ENCODE assay signal across 29 mouse cellular contexts in genomic region chr11:68957971-68958370, GRCm38 (mm10). TPM values are rescaled to one million over a fixed set of nuclear protein-coding genes. Genes with fewer than 3 reads are reported as not detected.
DNase-seq lines count a peak whose midpoint lies in the region; ATAC-seq lines count a peak whose summit lies in the region.
"Had no signal": no experiment of that assay in that cellular context is flagged by ENCODE, and none has a peak within 500 bp of the region (broad histone marks: within the 10 kb centered on the region; RNA-seq: fewer than 3 reads in every experiment).

No protein-coding gene starts in this region.

- WGBS in heart, embryonic 10.5 days, result 78% methylated on average over 1 of the region's 1 CpGs
- 90% methylated on average over 1 of the region's 1 CpGs for WGBS in heart, embryonic 16.5 days
- WGBS in lung, embryonic 15.5 days, result 87% methylated on average over 1 of the region's 1 CpGs

- 0 out of 2 replicates have a peak overlapping the region, but pooled peaks have one; percentile 78 for H3K27ac ChIP-seq in heart, embryonic 10.5 days
- no peak overlapping the region; the same call in 1 of the 2 replicates for H3K27ac ChIP-seq in heart, embryonic 16.5 days (ENCODE audit: low read length)
- no peak overlapping the region for H3K27ac ChIP-seq in lung, embryonic 15.5 days
- peak overlapping the region; percentile 98 for H3K27ac ChIP-seq in brown adipose tissue, adult 24 weeks (replicated peaks; ENCODE audit: low read depth, low read length)
- H3K27ac ChIP-seq: embryonic facial prominence, embryonic 15.5 days; forebrain, embryonic 12.5 days; limb, embryonic 15.5 days; liver, embryonic 13.5 days; stomach, embryonic 15.5 days had no signal

- H3K4me3 ChIP-seq in heart, embryonic 10.5 days, result no peak overlapping the region
- peak overlapping the region; percentile 46 for H3K4me3 ChIP-seq in heart, embryonic 16.5 days (ENCODE audit: low read length)
- H3K4me3 ChIP-seq in lung, embryonic 15.5 days, result peak overlapping the region; percentile 41; the same call in 1 of the 2 replicates
- peak overlapping the region; percentile 92 for H3K4me3 ChIP-seq in brown adipose tissue, adult 24 weeks (ENCODE audit: insufficient read depth, low read depth, low read length)
- H3K4me3 ChIP-seq: embryonic facial prominence, embryonic 15.5 days; forebrain, embryonic 12.5 days; liver, embryonic 13.5 days had no signal

- H3K9ac ChIP-seq in heart, embryonic 16.5 days (ENCODE audit: low read length), result no peak overlapping the region
- no peak overlapping the region for H3K9ac ChIP-seq in lung, embryonic 15.5 days
- H3K9ac ChIP-seq: embryonic facial prominence, embryonic 15.5 days; forebrain, embryonic 12.5 days; forebrain, postnatal 0 days; limb, embryonic 15.5 days; liver, embryonic 13.5 days; stomach, embryonic 15.5 days had no signal

- peaks cover 3% of the 10 kb centered on the region; the same call in 1 of the 2 replicates for H3K36me3 ChIP-seq in heart, embryonic 10.5 days
- H3K36me3 ChIP-seq in heart, embryonic 16.5 days (ENCODE audit: control insufficient read depth, insufficient read depth), result no peaks in the 10 kb centered on the region
- no peaks in the 10 kb centered on the region for H3K36me3 ChIP-seq in lung, embryonic 15.5 days
- H3K36me3 ChIP-seq: embryonic facial prominence, embryonic 10.5 days; embryonic facial prominence, embryonic 15.5 days; forebrain, embryonic 12.5 days; limb, embryonic 10.5 days; limb, embryonic 15.5 days; liver, embryonic 13.5 days; stomach, embryonic 15.5 days had no signal

- intact Hi-C loops in heart, postnatal 14 days (cut with DNase I), result no loop called here
- intact Hi-C loops in heart, postnatal 10 days (cut with DNase I), result no loop called here

- H3K27me3 ChIP-seq in heart, embryonic 10.5 days (ENCODE audit: insufficient read depth, poor library complexity, severe bottlenecking), result peaks cover 50% of the 10 kb centered on the region
- peaks cover 11% of the 10 kb centered on the region for H3K27me3 ChIP-seq in heart, embryonic 16.5 days (ENCODE audit: control insufficient read depth, insufficient read depth, low read length)
- peaks cover 40% of the 10 kb centered on the region for H3K27me3 ChIP-seq in lung, embryonic 15.5 days

- peaks cover 38% of the 10 kb centered on the region for H3K4me1 ChIP-seq in heart, embryonic 10.5 days
- H3K4me1 ChIP-seq in heart, embryonic 16.5 days (ENCODE audit: control insufficient read depth, insufficient read depth, low read length), result peaks cover 4% of the 10 kb centered on the region; the same call in 1 of the 2 replicates
- peaks cover 15% of the 10 kb centered on the region; the same call in 1 of the 2 replicates for H3K4me1 ChIP-seq in lung, embryonic 15.5 days
- peaks cover 3% of the 10 kb centered on the region; the same call in 1 of the 2 replicates for H3K4me1 ChIP-seq in brown adipose tissue, adult 24 weeks (ENCODE audit: control insufficient read depth, insufficient read depth, insufficient read length, low read length)

- H3K4me2 ChIP-seq in heart, embryonic 16.5 days (ENCODE audit: low read depth, low read length), result peak overlapping the region; percentile 41
- H3K4me2 ChIP-seq in lung, embryonic 15.5 days, result peak overlapping the region; percentile 39; the same call in 1 of the 2 replicates
- H3K4me2 ChIP-seq: embryonic facial prominence, embryonic 15.5 days; forebrain, embryonic 12.5 days; limb, embryonic 15.5 days; liver, embryonic 13.5 days; midbrain, embryonic 11.5 days; stomach, embryonic 15.5 days had no signal

- no peak for DNase-seq in heart, embryonic 10.5 days (ENCODE audit: low spot score)
- DNase-seq in heart, postnatal 14 days, result no peak
- no peak for DNase-seq in heart, postnatal 10 days
- no peak for DNase-seq in lung, postnatal 36 days
- DNase-seq: adrenal gland, postnatal 25 days; cerebellum, adult 8-10 months; cerebellum, postnatal 25 days; forebrain, postnatal 0 days; gastrocnemius, postnatal 14 days; kidney, postnatal 14 days; layer of hippocampus, adult 9-11 months; liver, embryonic 13.5 days; right cerebral cortex, postnatal 25 days had no signal

- no peaks in the 10 kb centered on the region for H3K9me3 ChIP-seq in heart, embryonic 10.5 days
- H3K9me3 ChIP-seq in heart, embryonic 16.5 days (replicated peaks; ENCODE audit: control insufficient read depth, low read length), result no peaks in the 10 kb centered on the region
- H3K9me3 ChIP-seq in lung, embryonic 15.5 days, result no peaks in the 10 kb centered on the region
- H3K9me3 ChIP-seq: embryonic facial prominence, embryonic 10.5 days; embryonic facial prominence, embryonic 15.5 days; forebrain, embryonic 12.5 days; limb, embryonic 10.5 days; limb, embryonic 15.5 days; liver, embryonic 13.5 days; stomach, embryonic 15.5 days had no signal

- no peak for ATAC-seq in heart, embryonic 16.5 days (replicated peaks; ENCODE audit: extremely low read depth, insufficient read depth, low FRiP score)
- ATAC-seq in lung, embryonic 15.5 days (ENCODE audit: borderline replicate concordance, extremely low read depth, low FRiP score, low TSS enrichment), result no peak
- ATAC-seq: forebrain, postnatal 0 days; hindbrain, embryonic 16.5 days; midbrain, embryonic 16.5 days had no signal

RNA-seq across cellular contexts. Expression of gene Arhgef15, which starts 0.7 kb away (rescaled TPM):
- 10.5 and 13.4 TPM in 2 replicates for polyA plus RNA-seq in heart, embryonic 10.5 days (2016; fragmentation: Nextera tagmentation; extraction: Ambion mirVana)
- total RNA-seq in heart, postnatal 14 days (2021), result 10 to 100 TPM; 37.9 to 46.1 TPM
- 13.1 and 15.4 TPM in 2 replicates for polyA plus RNA-seq in heart, embryonic 16.5 days (2015; fragmentation: Nextera tagmentation; extraction: Ambion mirVana)
- total RNA-seq in heart, postnatal 10 days (2021), result 10 to 100 TPM; 43.2 to 49.6 TPM
- polyA plus RNA-seq in lung, embryonic 15.5 days (2015; fragmentation: Nextera tagmentation; extraction: Ambion mirVana), result 21.2 and 24.4 TPM in 2 replicates
- polyA plus RNA-seq in brown adipose tissue, adult 24 weeks (2012; ENCODE audit: insufficient read depth, insufficient read length, missing spikeins), result 7.1 and 19.0 TPM in 2 replicates
- total RNA-seq: neutrophil, adult 5-6 weeks had no signal

RNA-seq across cellular contexts. Expression of gene Slc25a35, which starts 10.0 kb away (rescaled TPM):
- 1.2 and 1.5 TPM in 2 replicates for polyA plus RNA-seq in heart, embryonic 10.5 days (2016; fragmentation: Nextera tagmentation; extraction: Ambion mirVana)
- total RNA-seq in heart, postnatal 14 days (2021), result 1 to 10 TPM; 4.5 to 5.5 TPM
- 1.7 and 2.2 TPM in 2 replicates for polyA plus RNA-seq in heart, embryonic 16.5 days (2015; fragmentation: Nextera tagmentation; extraction: Ambion mirVana)
- total RNA-seq in heart, postnatal 10 days (2021), result 1 to 10 TPM; 3.4 to 4.3 TPM
- polyA plus RNA-seq in lung, embryonic 15.5 days (2015; fragmentation: Nextera tagmentation; extraction: Ambion mirVana), result 2.8 and 3.1 TPM in 2 replicates
- 170 and 220 TPM in 2 replicates for polyA plus RNA-seq in brown adipose tissue, adult 24 weeks (2012; ENCODE audit: insufficient read depth, insufficient read length, missing spikeins)

RNA-seq across cellular contexts. Expression of gene Rangrf, which starts 17.0 kb away (rescaled TPM):
- 79.6 and 82.1 TPM in 2 replicates for polyA plus RNA-seq in heart, embryonic 10.5 days (2016; fragmentation: Nextera tagmentation; extraction: Ambion mirVana)
- total RNA-seq in heart, postnatal 14 days (2021), result 10 to 100 TPM; 51.9 to 61.2 TPM
- polyA plus RNA-seq in heart, embryonic 16.5 days (2015; fragmentation: Nextera tagmentation; extraction: Ambion mirVana), result 79.2 and 84.3 TPM in 2 replicates
- 10 to 100 TPM; 40.1 to 46.8 TPM for total RNA-seq in heart, postnatal 10 days (2021)
- polyA plus RNA-seq in lung, embryonic 15.5 days (2015; fragmentation: Nextera tagmentation; extraction: Ambion mirVana), result 46.2 and 46.6 TPM in 2 replicates
- polyA plus RNA-seq in brown adipose tissue, adult 24 weeks (2012; ENCODE audit: insufficient read depth, insufficient read length, missing spikeins), result 9.0 and 12.7 TPM in 2 replicates

RNA-seq across cellular contexts. Expression of gene Odf4, which starts 31.1 kb away (rescaled TPM):
- polyA plus RNA-seq in heart, embryonic 10.5 days (2016; fragmentation: Nextera tagmentation; extraction: Ambion mirVana), result not detected in 2 replicates
- total RNA-seq in heart, postnatal 14 days (2021), result not detected
- not detected in 2 replicates for polyA plus RNA-seq in heart, embryonic 16.5 days (2015; fragmentation: Nextera tagmentation; extraction: Ambion mirVana)
- not detected for total RNA-seq in heart, postnatal 10 days (2021)
- polyA plus RNA-seq in lung, embryonic 15.5 days (2015; fragmentation: Nextera tagmentation; extraction: Ambion mirVana), result not detected in 2 replicates
- polyA plus RNA-seq in brown adipose tissue, adult 24 weeks (2012; ENCODE audit: insufficient read depth, insufficient read length, missing spikeins), result not detected in 2 replicates
- total RNA-seq: gastrocnemius, postnatal 14 days; granulocyte monocyte progenitor cell, adult 5-6 weeks; megakaryocyte progenitor cell, adult 5-6 weeks; neutrophil, adult 5-6 weeks had no signal
- polyA plus RNA-seq: embryonic facial prominence, embryonic 10.5 days; embryonic facial prominence, embryonic 15.5 days; limb, embryonic 10.5 days; limb, embryonic 15.5 days; liver, embryonic 13.5 days; midbrain, embryonic 11.5 days; neural tube, embryonic 11.5 days; stomach, embryonic 15.5 days had no signal

RNA-seq across cellular contexts. Expression of gene Pfas, which starts 50.3 kb away (rescaled TPM):
- 30.9 and 35.6 TPM in 2 replicates for polyA plus RNA-seq in heart, embryonic 10.5 days (2016; fragmentation: Nextera tagmentation; extraction: Ambion mirVana)
- total RNA-seq in heart, postnatal 14 days (2021), result 1 to 10 TPM; 7.6 to 7.7 TPM
- 16.7 and 19.2 TPM in 2 replicates for polyA plus RNA-seq in heart, embryonic 16.5 days (2015; fragmentation: Nextera tagmentation; extraction: Ambion mirVana)
- 1 to 10 TPM; 9.3 to 9.5 TPM for total RNA-seq in heart, postnatal 10 days (2021)
- polyA plus RNA-seq in lung, embryonic 15.5 days (2015; fragmentation: Nextera tagmentation; extraction: Ambion mirVana), result 31.4 and 33.4 TPM in 2 replicates
- polyA plus RNA-seq in brown adipose tissue, adult 24 weeks (2012; ENCODE audit: insufficient read depth, insufficient read length, missing spikeins), result 7.8 and 11.1 TPM in 2 replicates

Comparison
In these comparisons a context has a peak if more than half of its experiments do, and no peak if none do; other contexts are left out.
1. H3K27ac ChIP-seq: peak in heart, embryonic 10.5 days (single experiment) and brown adipose tissue, adult 24 weeks (single experiment); none in heart, embryonic 16.5 days (single experiment) and lung, embryonic 15.5 days (single experiment).
2. RNA of gene Slc25a35, which starts 10.0 kb away (polyA plus RNA-seq): 170 to 220 TPM in brown adipose tissue, adult 24 weeks; 2.8 to 3.1 TPM in lung, embryonic 15.5 days, 1.7 to 2.2 TPM in heart, embryonic 16.5 days and 1.2 to 1.5 TPM in heart, embryonic 10.5 days; every median in the first group is over 10 times any median in the second.